Mouse (Mus musculus): Measurements from ENCODE around the gene Nkd1.

Nkd1 gene

GRCm38 (mm10) chr8:88537998-88538975 lies 17.1 kb downstream of the Nkd1 start:
- DNase-seq (ENCODE audit: low read depth, low spot score) = no peak

DNA sequence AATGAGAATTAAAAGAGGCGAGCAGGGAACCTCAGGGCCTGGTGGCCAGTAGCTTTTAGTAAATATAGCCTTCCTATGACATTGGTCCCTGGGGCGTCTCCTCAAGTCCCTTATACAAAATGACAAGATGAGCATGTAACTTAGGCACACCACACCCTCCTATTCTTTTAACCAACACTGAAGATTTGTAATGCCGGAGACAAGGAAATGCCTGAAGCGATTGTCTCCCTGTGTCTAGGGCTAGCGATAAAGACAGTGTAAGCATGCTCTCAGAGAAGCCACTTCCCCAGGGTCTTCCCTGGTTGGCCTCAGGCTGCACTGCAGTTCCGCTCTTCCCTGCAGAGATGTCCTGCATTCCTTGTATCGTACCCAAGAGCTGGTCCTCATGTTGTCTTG lies 17.8 kb downstream of the Nkd1 start:
- DNase-seq (ENCODE audit: low read depth, low spot score) = no peak

- DNase-seq (ENCODE audit: low read depth, low spot score) = no peak
Observed at GRCm38 (mm10) chr8:88539963-88540362, 18.8 kb downstream of the Nkd1 start.

GRCm38 (mm10) chr8:88542596-88543213 lies 21.6 kb downstream of the Nkd1 start:
- no peak for DNase-seq (ENCODE audit: low read depth, low spot score)

- no peak for DNase-seq (ENCODE audit: low read depth, low spot score)
Observed at GRCm38 (mm10) chr8:88544677-88545076, 23.5 kb downstream of the Nkd1 start.

DNA sequence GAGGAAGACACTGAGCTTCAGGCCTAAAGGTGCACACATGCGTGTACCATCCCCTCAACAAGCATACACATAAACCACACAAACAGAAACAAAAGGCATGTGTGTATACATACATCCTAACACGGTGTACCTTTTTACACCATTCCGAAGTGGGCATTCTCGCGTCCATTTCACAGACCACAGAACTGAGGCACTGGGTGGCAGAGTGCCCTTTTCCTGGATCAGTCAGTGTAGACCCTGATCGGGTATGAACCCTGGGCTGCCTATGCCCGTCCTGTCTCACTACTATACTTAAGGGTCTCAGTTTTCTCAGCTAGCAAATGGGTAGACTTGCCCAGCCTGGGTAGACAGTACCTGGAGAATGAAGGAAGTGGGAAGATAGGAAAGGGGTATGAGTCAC lies 24.3 kb downstream of the Nkd1 start:
- DNase-seq (ENCODE audit: low read depth, low spot score) = no peak

- no peak for DNase-seq (ENCODE audit: low read depth, low spot score)
Observed at GRCm38 (mm10) chr8:88546032-88546732, 25.0 kb downstream of the Nkd1 start.

DNA sequence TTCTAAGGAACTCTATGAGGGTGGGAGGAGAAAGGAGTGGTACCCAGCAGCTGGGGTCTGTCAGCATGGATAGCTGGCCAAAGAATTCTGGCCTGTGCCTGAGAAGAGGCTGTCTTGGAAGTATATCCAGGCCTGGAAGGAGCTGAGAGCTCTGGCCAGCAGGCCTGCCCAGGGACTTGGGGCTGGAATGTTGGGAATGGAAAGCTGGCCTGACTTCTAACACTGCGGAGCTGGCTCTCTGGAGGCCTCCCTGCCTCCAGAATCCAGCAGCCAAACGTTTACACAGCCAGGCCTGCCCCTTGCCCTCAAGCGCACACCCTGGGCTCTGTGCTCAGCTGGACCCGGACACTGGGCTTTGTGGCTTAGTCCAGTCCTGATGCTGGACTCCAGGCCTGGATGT lies 34.5 kb downstream of the Nkd1 start:
- no peak for DNase-seq (ENCODE audit: low read depth, low spot score)

DNA sequence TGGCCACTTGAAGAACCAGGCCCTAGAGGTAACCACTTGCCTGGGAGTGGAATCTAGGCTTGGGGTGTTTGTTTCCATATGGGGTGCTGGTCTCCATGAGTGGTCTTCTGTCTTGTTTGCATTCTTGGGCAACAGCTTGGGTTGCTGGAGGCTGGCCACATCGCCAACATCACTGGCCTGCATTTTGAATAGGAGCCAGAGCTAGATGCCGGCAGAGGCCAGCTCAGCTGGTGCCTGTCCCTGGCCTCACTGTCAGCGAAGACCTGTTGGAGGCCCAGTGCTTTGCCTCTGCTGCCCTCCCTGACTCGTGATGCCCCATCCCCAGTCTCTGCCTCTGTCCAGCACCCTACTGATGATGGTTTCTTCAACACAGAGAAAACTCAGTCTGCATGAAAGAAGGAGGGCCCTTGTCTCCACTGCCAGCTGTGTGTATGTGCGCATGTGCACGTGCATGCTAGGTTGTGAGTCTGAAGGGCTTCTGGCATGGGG lies 38.9 kb downstream of the Nkd1 start:
- no peak for DNase-seq (ENCODE audit: low read depth, low spot score)

DNA sequence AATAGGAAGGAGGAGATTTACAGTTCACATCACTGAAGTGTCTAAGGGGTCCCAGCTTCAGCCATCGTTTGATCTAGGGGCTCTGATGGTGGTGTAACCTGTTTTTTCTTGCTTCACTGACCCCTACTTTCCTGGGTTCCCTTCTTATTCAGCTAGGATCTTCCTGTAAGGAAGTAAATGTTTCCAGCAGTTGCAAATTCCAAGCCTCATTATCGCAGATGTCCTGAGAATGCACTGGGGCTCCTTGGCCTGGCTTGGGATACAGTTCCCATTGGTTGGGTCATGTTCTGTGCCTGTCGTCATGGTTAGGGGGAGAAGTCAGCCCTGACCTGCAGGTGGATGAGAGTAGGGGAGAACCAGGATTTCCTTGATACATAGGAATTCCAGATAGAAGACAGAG lies 40.2 kb downstream of the Nkd1 start:
- no peak for DNase-seq (ENCODE audit: low read depth, low spot score)

GRCm38 (mm10) chr8:88564256-88564903 lies 43.2 kb downstream of the Nkd1 start:
- DNase-seq (ENCODE audit: low read depth, low spot score) = no peak

DNA sequence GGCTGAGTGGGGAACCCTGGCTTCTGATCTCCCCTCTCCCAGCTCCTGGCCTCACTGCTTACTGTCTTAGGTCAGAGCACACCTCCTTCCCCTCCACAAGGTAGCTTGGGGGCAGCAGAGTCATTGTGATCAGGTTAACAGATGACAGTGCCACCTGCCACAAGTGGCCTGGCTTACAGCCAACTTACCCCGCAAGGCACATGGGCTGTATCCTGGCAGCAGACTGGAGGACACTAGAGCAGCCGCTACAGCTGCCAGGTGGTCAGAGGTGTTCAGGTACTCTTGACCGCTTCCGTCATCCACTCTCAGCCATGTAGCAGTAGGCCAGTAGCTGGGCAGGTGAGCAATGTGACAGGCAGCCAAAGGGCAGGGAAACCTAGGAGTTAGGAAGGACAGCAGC lies 45.0 kb downstream of the Nkd1 start:
- no peak for DNase-seq (ENCODE audit: low read depth, low spot score)

DNA sequence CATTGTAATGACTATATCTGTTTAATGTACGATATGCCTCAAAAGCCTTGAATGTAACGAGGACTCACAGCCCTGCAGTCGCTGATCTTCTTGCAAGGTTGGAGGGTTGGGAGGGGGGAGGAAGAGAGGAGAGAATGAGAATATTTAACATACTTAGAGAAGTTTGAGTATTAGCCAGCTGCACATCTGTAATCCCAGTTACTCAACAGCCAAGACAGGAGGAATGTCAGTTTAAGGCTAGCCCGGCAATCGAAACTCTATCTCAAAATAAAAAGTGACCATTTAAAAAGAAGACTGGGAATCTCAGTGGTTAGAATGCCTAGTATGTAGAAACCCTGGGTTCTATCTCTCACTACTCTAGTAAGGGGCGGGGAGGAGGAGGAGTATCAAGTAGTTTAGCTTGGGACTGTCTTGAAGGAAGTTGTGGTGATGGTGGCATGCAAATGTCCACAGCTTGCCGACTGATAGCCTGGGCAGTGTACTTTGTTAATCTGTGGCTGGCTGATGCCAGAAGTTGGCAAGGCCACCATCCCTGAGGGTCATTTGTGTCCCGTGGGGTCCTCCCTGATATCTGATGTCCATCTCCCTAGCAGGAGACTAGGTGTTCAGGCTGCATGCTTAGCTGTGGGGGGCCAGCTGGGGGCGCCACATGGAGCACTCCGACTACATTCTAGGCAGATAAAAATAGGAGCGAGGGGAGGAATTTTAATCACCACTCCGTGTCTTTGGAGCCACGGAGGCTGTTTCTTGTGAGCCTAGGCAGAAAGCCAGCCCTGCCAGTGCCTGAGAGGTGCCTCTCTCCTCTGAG lies 46.4 kb downstream of the Nkd1 start:
- DNase-seq (ENCODE audit: low read depth, low spot score) = no peak

GRCm38 (mm10) chr8:88568211-88568610 lies 47.1 kb downstream of the Nkd1 start:
- DNase-seq (ENCODE audit: low read depth, low spot score) = no peak

DNA sequence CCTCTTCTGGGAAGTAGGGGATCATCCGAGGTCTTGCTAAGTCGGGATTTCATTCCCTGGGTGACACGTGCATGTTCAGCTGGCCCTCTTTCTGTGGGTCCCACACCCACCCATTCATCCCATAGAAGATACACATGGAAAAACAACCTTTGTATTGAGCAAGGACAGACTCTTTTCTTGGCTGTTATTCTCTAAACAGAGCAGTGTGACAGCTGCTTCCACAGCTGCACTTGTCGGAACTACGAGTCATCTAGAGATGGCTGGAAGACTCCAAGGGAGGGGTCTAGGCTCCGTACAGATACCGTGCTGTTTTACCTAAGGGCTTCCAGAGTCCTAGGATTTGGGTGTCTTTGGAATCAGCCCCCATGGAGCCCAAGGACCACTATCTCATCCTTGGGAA lies 48.2 kb downstream of the Nkd1 start:
- no peak for DNase-seq (ENCODE audit: low read depth, low spot score)

- DNase-seq (ENCODE audit: low read depth, low spot score) = no peak
Observed at GRCm38 (mm10) chr8:88570293-88570998, 49.3 kb downstream of the Nkd1 start.

DNA sequence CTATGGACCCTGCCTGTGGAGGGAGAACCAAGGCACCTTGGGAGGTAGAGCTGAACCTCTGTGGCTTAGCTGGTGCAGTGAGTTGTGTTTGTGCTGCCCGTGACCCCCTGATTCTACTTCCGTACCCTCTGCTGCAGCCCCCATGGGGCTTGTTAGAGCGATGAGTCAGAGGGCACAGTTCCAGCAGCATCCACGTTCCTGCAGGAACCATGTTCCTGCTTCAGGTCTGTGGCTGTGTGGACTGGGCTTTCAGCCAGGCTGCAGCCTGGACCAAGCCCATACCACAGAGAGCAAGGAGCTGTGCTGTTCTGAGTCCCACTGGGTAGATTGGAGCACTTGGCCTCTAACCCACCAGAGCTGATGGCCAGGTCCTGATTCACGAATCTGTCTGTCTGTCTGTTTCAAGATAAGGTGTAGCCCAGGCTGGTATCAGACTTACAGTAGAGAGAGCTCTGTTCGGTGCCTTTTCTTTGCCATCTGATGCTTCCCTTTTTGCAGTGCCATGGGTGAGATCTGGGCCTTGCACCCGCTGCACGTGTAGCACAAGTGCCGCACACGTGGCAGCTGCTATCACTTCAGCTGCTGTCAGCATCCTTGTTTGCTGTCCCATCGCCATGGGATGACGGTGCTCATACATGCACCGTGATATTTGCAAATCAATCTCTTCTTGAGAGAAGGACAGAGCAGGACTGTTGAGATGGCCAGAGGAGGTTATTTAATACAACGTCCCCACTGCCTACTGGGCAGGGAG lies 50.5 kb downstream of the Nkd1 start:
- no peak for DNase-seq (ENCODE audit: low read depth, low spot score)

DNA sequence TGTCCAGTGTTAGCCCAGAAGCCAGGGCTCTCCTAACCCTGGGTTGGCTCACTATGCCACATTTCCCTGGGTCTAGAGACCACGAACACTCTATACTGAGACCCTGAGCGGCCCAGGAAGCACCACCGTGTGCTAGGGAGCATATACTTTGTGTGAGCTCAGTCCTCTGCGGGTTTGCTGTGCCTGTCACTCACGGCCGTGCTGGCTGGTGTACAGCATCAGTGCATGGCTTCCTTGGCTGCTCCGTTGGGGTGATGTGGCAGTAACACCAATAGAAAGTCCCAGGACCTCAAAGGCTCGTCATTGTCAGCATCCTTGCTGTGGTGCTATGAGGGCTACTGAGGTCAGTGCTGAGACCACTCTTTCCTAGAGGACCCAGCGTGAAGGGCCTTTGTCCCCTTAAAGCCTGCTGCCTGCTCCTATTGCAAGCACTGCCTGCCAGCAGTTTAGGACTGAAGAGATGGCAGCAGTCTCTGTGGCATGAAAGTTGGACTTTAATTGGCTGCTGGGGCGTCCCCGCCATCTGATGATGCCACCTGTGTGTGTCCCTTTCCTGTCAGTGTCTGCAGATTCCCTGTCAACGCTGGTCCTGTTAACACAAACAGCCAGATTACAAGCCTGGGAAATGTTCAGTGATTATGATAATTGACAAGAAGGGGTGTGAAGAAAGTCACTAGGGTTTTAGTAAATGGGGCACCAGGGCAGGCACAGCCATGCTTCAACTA lies 51.2 kb downstream of the Nkd1 start:
- no peak for DNase-seq (ENCODE audit: low read depth, low spot score)
